Mouse (Mus musculus) CH12.LX (cell line): ENCODE results near the gene Sema4g. TPM values are rescaled to one million over a fixed set of nuclear protein-coding genes. Genes with fewer than 3 reads are reported as not detected.

Source experiments
- DNase-seq: peaks from one replicate; pipeline ENCODE4 v3.0.0-alpha.2; 2013; ENCODE audit errors: extremely low read depth
- H3K27ac ChIP-seq: 2 replicates; pipeline ENCODE4 v1.5.1; 2012; ENCODE audit warnings: low read depth, mild to moderate bottlenecking, control low read depth, moderate library complexity; ENCODE audit not compliant: insufficient read depth
- H3K27me3 ChIP-seq: replicated peaks from 2 replicates; pipeline ENCODE3; 2012; ENCODE audit warnings: inconsistent platforms
- H3K36me3 ChIP-seq, 2 experiments: replicated peaks in 1 of 2; 2 replicates each; pipeline versions ENCODE3 to v1.6.1; 2012; ENCODE audit warnings: inconsistent platforms in 1 of 2, low read length in 1 of 2, mild to moderate bottlenecking in 1 of 2, mixed read lengths in 1 of 2, moderate library complexity in 1 of 2; ENCODE audit not compliant: control insufficient read depth in 1 of 2, insufficient read depth in 1 of 2
- H3K4me1 ChIP-seq, 2 experiments: 2 replicates each; pipeline ENCODE4 v1.6.1; 2012; ENCODE audit warnings: inconsistent platforms in 1 of 2, moderate library complexity in 1 of 2; ENCODE audit not compliant: insufficient read depth in 2 of 2, control insufficient read depth in 1 of 2
- H3K4me2 ChIP-seq: 2 replicates; pipeline ENCODE4 v1.6.1; 2012; ENCODE audit warnings: low read depth, mild to moderate bottlenecking, control low read depth; ENCODE audit not compliant: poor library complexity, insufficient read depth, severe bottlenecking
- H3K4me3 ChIP-seq, 3 experiments: fragments of 150-350 bp in 1 of 3; sonication (generic) in 1 of 3; replicated peaks in 1 of 3; 2 replicates each; pipeline versions ENCODE3 to v1.5.1; 2011 to 2012; ENCODE audit warnings: low read depth in 2 of 3, low read length in 2 of 3, mild to moderate bottlenecking in 2 of 3, moderate library complexity in 2 of 3, control low read depth in 1 of 3, improper control_type of control experiment in 1 of 3, inconsistent platforms in 1 of 3, mixed read lengths in 1 of 3; ENCODE audit not compliant: poor library complexity in 1 of 3
- H3K79me2 ChIP-seq: replicated peaks from 2 replicates; pipeline ENCODE4 v1.6.1; 2012; ENCODE audit warnings: mild to moderate bottlenecking, moderate library complexity; ENCODE audit not compliant: control insufficient read depth, poor library complexity, insufficient read depth, severe bottlenecking; ENCODE audit errors: extremely low read depth
- H3K9ac ChIP-seq: 2 replicates; pipeline ENCODE4 v1.6.1; 2012; ENCODE audit warnings: low read depth, mild to moderate bottlenecking, control low read depth, moderate library complexity; ENCODE audit not compliant: insufficient read depth
- H3K9me3 ChIP-seq: replicated peaks from 2 replicates; pipeline ENCODE3; 2012; ENCODE audit warnings: low read length, inconsistent platforms, mixed read lengths
- BHLHE40 ChIP-seq: IDR thresholded peaks from 2 replicates; pipeline ENCODE4 v1.6.1; 2011; ENCODE audit warnings: mild to moderate bottlenecking, low read depth, low read length, improper control_type of control experiment
- CHD2 ChIP-seq: IDR thresholded peaks from 2 replicates; pipeline ENCODE4 v1.6.1; 2011; ENCODE audit warnings: low read length, improper control_type of control experiment
- CTCF ChIP-seq, 2 experiments: IDR thresholded peaks in 1 of 2; conservative IDR thresholded peaks in 1 of 2; 2 replicates each; pipeline ENCODE4 v1.5.1; 2011 to 2012; ENCODE audit warnings: low read depth in 2 of 2, low read length in 2 of 2, improper control_type of control experiment in 1 of 2, inconsistent platforms in 1 of 2, mild to moderate bottlenecking in 1 of 2, moderate library complexity in 1 of 2
- E2F4 ChIP-seq: IDR thresholded peaks from 2 replicates; pipeline ENCODE4 v1.6.1; 2011; ENCODE audit warnings: low read depth, low read length, improper control_type of control experiment; ENCODE audit not compliant: insufficient replicate concordance
- ELF1 ChIP-seq: IDR thresholded peaks from 2 replicates; pipeline ENCODE4 v1.6.1; 2014; ENCODE audit warnings: low read depth, mild to moderate bottlenecking, inconsistent platforms, low read length, improper control_type of control experiment
- GABPA ChIP-seq: IDR thresholded peaks from 2 replicates; pipeline ENCODE4 v1.6.1; 2012; ENCODE audit warnings: low read depth, low read length, improper control_type of control experiment, inconsistent platforms; ENCODE audit not compliant: insufficient replicate concordance
- IRF4 ChIP-seq: IDR thresholded peaks from 2 replicates; pipeline ENCODE4 v1.6.1; 2014; ENCODE audit warnings: low read depth, mild to moderate bottlenecking, inconsistent platforms, low read length, improper control_type of control experiment
- JUN ChIP-seq: IDR thresholded peaks from 2 replicates; pipeline ENCODE4 v1.6.1; 2011; ENCODE audit warnings: low read depth, mild to moderate bottlenecking, low read length, improper control_type of control experiment, moderate library complexity; ENCODE audit not compliant: insufficient read depth
- KAT2A ChIP-seq: IDR thresholded peaks from 2 replicates; pipeline ENCODE4 v1.6.1; 2012; ENCODE audit warnings: low read length, improper control_type of control experiment, inconsistent platforms; ENCODE audit not compliant: insufficient replicate concordance
- MAX ChIP-seq: IDR thresholded peaks from 2 replicates; pipeline ENCODE4 v1.6.1; 2011; ENCODE audit warnings: low read length, improper control_type of control experiment
- MAZ ChIP-seq: IDR thresholded peaks from 2 replicates; pipeline ENCODE4 v1.6.1; 2012; ENCODE audit warnings: low read depth, mild to moderate bottlenecking, inconsistent platforms, low read length, improper control_type of control experiment, moderate library complexity
- MEF2A ChIP-seq: IDR thresholded peaks from 2 replicates; pipeline ENCODE4 v1.6.1; 2014; ENCODE audit warnings: low read depth, mild to moderate bottlenecking, inconsistent platforms, low read length, improper control_type of control experiment, borderline replicate concordance
- MYC ChIP-seq: IDR thresholded peaks from 2 replicates; pipeline ENCODE4 v1.6.1; 2011; ENCODE audit warnings: low read depth, mild to moderate bottlenecking, improper control_type of control experiment, low read length
- POLR2A ChIP-seq: IDR thresholded peaks from 2 replicates; pipeline ENCODE4 v1.6.1; 2011; ENCODE audit warnings: low read depth, mild to moderate bottlenecking, improper control_type of control experiment, low read length
- POLR2AphosphoS2 ChIP-seq: IDR thresholded peaks from 2 replicates; pipeline ENCODE4 v1.6.1; 2011; ENCODE audit warnings: low read depth, low read length, improper control_type of control experiment
- SMC3 ChIP-seq: IDR thresholded peaks from 2 replicates; pipeline ENCODE4 v1.6.1; 2011; ENCODE audit warnings: low read depth, low read length, improper control_type of control experiment
- UBTF ChIP-seq: IDR thresholded peaks from 2 replicates; pipeline ENCODE4 v1.6.1; 2012; ENCODE audit warnings: low read depth, mild to moderate bottlenecking, inconsistent platforms, low read length, improper control_type of control experiment, moderate library complexity
- USF1 ChIP-seq: IDR thresholded peaks from 2 replicates; pipeline ENCODE4 v1.6.1; 2014; ENCODE audit warnings: low read depth, mild to moderate bottlenecking, inconsistent platforms, low read length, improper control_type of control experiment
- USF2 ChIP-seq: conservative IDR thresholded peaks from 2 replicates; pipeline ENCODE4 v1.6.1; 2011; ENCODE audit warnings: low read depth, low read length, improper control_type of control experiment
- ZMIZ1 ChIP-seq: IDR thresholded peaks from 2 replicates; pipeline ENCODE4 v1.6.1; 2012; ENCODE audit warnings: low read depth, mild to moderate bottlenecking, inconsistent platforms, low read length, improper control_type of control experiment
- ZNF384 ChIP-seq: IDR thresholded peaks from 2 replicates; pipeline ENCODE4 v1.6.1; 2012; ENCODE audit warnings: low read depth, low read length, improper control_type of control experiment, inconsistent platforms
- dilution Hi-C: fragments of 300-500 bp; cut with MboI; formaldehyde crosslinking; loops from 2 replicates; pipeline ENCODE4 v1.14.3; 2020; ENCODE audit warnings: low sequenced_read_pairs; ENCODE audit not compliant: extremely low pct_unique_long_range_greater_than_20kb, extremely low pct_ligation_motif_present
- in situ Hi-C: fragments of 300-500 bp; cut with MboI; formaldehyde crosslinking; loops from 3 replicates; pipeline ENCODE4 v1.14.3; 2019; ENCODE audit warnings: low sequenced_read_pairs, low pct_ligation_motif_present, low pct_unique_long_range_greater_than_20kb, mixed read lengths
- polyA plus RNA-seq: library from polyadenylated mRNA; unstranded; fragments of >175 nt; gene quantifications from 2 replicates; pipeline ENCODE4 v1.2.1, GENCODE M21; 2012; ENCODE audit warnings: low read depth; ENCODE audit not compliant: insufficient read length
- total RNA-seq, 2 experiments: library from RNA; depleted of rRNA; stranded (reverse); fragments of 300-350 nt in 1 of 2; fragments of >200 nt in 1 of 2; gene quantifications; 2 replicates each; pipeline ENCODE4 v1.2.3; 2012 to 2014

The Sema4g gene
- total and polyA plus RNA-seq, 3 experiments = 0.71 to 8.4 (median 1.1) TPM

GRCm38 (mm10) chr19:45031780-45032179 is 42.9 kb downstream of the Sema4g start (continued):
- TF ChIP-seq BHLHE40 (peak; percentile 35; the same call in 1 of the 2 replicates), ELF1 (no peak), ZNF384 (no peak), GABPA (no peak), USF2 (no peak), IRF4 (peak; percentile 46; the same call in 1 of the 2 replicates), CTCF (conservative IDR thresholded peaks at IDR 0.05 in 1 of 2, IDR thresholded peaks at IDR 0.05 in 1 of 2; ENCODE audit: low read depth in 2 of 2, low read length in 2 of 2) (peak; percentile 83 to 95), POLR2A (no peak), MEF2A (no peak), E2F4 (no peak)

- no peak overlapping the region for H3K27ac ChIP-seq
- H3K36me3 ChIP-seq = no peaks in the 10 kb centered on the region
- H3K4me2 ChIP-seq = no peak overlapping the region
- no peak for DNase-seq
- H3K79me2 ChIP-seq = no peaks in the 10 kb centered on the region
- in situ Hi-C loops = loop anchor here (25.0 kb wide), 1 partner anchor 445 kb away; no protein-coding TSS in a partner anchor
- peaks cover 35% of the 10 kb centered on the region for H3K27me3 ChIP-seq
- dilution Hi-C loops = no loop called here
- H3K9me3 ChIP-seq = no peaks in the 10 kb centered on the region
- no peak overlapping the region for H3K9ac ChIP-seq
- TF ChIP-seq ZNF384 (no peak), USF1 (no peak), MEF2A (no peak), SMC3 (peak; percentile 10; the same call in 1 of the 2 replicates), MYC (no peak), JUN (no peak), KAT2A (no peak), UBTF (no peak), MAX (no peak), ZMIZ1 (no peak), MAZ (no peak), POLR2AphosphoS2 (no peak), CTCF (conservative IDR thresholded peaks at IDR 0.05 in 1 of 2, IDR thresholded peaks at IDR 0.05 in 1 of 2; ENCODE audit: low read depth in 2 of 2, low read length in 2 of 2) (peak; percentile 47 to 58; a peak in 3 of 4 replicates), CHD2 (no peak)
- peaks cover 11 to 17% of the 10 kb centered on the region in 2 experiments for H3K4me1 ChIP-seq
- no peak overlapping the region for H3K4me3 ChIP-seq
Observed at GRCm38 (mm10) chr19:45032570-45033332, 43.9 kb downstream of the Sema4g start.
